Mouse (Mus musculus) hindbrain, embryonic 15.5 days (tissue): Measurements from ENCODE around the gene Sh3bgr. TPM values are rescaled to one million over a fixed set of nuclear protein-coding genes. Genes with fewer than 3 reads are reported as not detected.
A peak's percentile ranks its signal among the peaks of the same experiment; 100 is the strongest.

Experiments
- ATAC-seq: fragments of 200-750 bp; cut with Nextera tagmentation; 2 replicates; pipeline ENCODE4 v1.8.0; 2017; ENCODE audit warnings: low read depth, moderate number of reproducible peaks, moderate TSS enrichment; ENCODE audit not compliant: low FRiP score
- H3K27ac ChIP-seq: fragments of 300-500 bp; sonication (generic); replicated peaks from 2 replicates; pipeline ENCODE4 v1.5.1; 2015; ENCODE audit warnings: mild to moderate bottlenecking, inconsistent platforms
- H3K27me3 ChIP-seq: fragments of 300-500 bp; sonication (generic); 2 replicates; pipeline ENCODE4 v1.6.1; 2015; ENCODE audit warnings: control low read depth, inconsistent platforms
- H3K36me3 ChIP-seq: fragments of 300-500 bp; sonication (generic); 2 replicates; pipeline ENCODE4 v1.6.1; 2015; ENCODE audit warnings: control low read depth, inconsistent platforms
- H3K4me1 ChIP-seq: fragments of 300-500 bp; sonication (generic); replicated peaks from 2 replicates; pipeline ENCODE4 v1.6.1; 2015; ENCODE audit warnings: control low read depth, inconsistent platforms
- H3K4me2 ChIP-seq: fragments of 300-500 bp; sonication (generic); 2 replicates; pipeline ENCODE4 v1.6.1; 2015; ENCODE audit warnings: moderate library complexity, mild to moderate bottlenecking, inconsistent platforms
- H3K4me3 ChIP-seq: fragments of 300-500 bp; sonication (generic); 2 replicates; pipeline ENCODE4 v1.5.1; 2015; ENCODE audit warnings: mild to moderate bottlenecking, inconsistent platforms
- H3K9ac ChIP-seq: fragments of 300-500 bp; sonication (generic); 2 replicates; pipeline ENCODE4 v1.6.1; 2015; ENCODE audit warnings: inconsistent platforms
- H3K9me3 ChIP-seq: fragments of 300-500 bp; sonication (generic); 2 replicates; pipeline ENCODE4 v1.6.1; 2016; ENCODE audit warnings: control low read depth, inconsistent platforms
- WGBS: fragments of 180-500 bp; shearing (Covaris S2); methylation state at CpG from one replicate; pipeline ENCODE4 v1.1.7; 2015; 5-methylcytosine and 5-hydroxymethylcytosine counted together
- polyA plus RNA-seq: library from polyadenylated mRNA; unstranded; fragments of >200 nt; fragmentation: Nextera tagmentation; extraction: Ambion mirVana; gene quantifications from 2 replicates; pipeline ENCODE4 v1.2.1, GENCODE M21; 2015

Gene Sh3bgr
- polyA plus RNA-seq, 1 experiment from 2014 or later = 1.7 TPM

GRCm38 (mm10) chr16:96165723-96166264 is 34.5 kb upstream of the Sh3bgr start:
- H3K27me3 ChIP-seq = no peaks in the 10 kb centered on the region
- H3K36me3 ChIP-seq = 0 out of 2 replicates have a peak, but pooled peaks cover 4% of the 10 kb centered on the region
- WGBS = 72% methylated on average over 4 of the region's 4 CpGs
- H3K4me1 ChIP-seq = no peaks in the 10 kb centered on the region
- H3K27ac ChIP-seq = no peak overlapping the region
- H3K9me3 ChIP-seq = no peaks in the 10 kb centered on the region
- H3K4me3 ChIP-seq = no peak overlapping the region
- no peak for ATAC-seq
- no peak overlapping the region for H3K9ac ChIP-seq
- H3K4me2 ChIP-seq = no peak overlapping the region

DNA sequence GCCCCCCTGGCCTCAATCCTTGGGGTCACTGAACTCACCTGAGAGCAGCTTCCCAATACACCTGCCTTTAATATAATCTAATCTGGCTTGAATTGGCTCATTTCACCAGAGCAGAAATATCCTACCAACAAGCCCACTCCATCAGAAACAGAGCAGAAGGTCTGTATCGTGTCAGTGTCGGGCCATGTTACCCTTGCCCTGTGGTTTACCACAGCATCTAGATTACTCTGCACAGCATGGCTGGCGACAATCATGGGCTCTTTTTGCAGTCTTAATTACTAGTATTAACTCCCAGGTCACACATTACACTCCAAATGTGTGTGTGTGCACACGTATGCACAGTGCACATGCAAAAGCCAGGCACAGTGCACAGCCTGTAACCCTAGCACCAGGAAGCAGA is 31.4 kb upstream of the Sh3bgr start:
- H3K9ac ChIP-seq = no peak overlapping the region
- H3K9me3 ChIP-seq = no peaks in the 10 kb centered on the region
- H3K36me3 ChIP-seq = 0 out of 2 replicates have a peak, but pooled peaks cover 4% of the 10 kb centered on the region
- no peaks in the 10 kb centered on the region for H3K4me1 ChIP-seq
- no peak for ATAC-seq
- no peak overlapping the region for H3K27ac ChIP-seq
- no peaks in the 10 kb centered on the region for H3K27me3 ChIP-seq
- no peak overlapping the region for H3K4me3 ChIP-seq
- WGBS = 89% methylated on average over 4 of the region's 4 CpGs
- no peak overlapping the region for H3K4me2 ChIP-seq

GRCm38 (mm10) chr16:96173648-96174047 is 26.6 kb upstream of the Sh3bgr start:
- 75% methylated on average over 8 of the region's 8 CpGs for WGBS
- ATAC-seq = no peak
- Histone ChIP-seq H3K4me3 (no peak overlapping the region), H3K27me3 (no peaks in the 10 kb centered on the region), H3K36me3 (no peaks in the 10 kb centered on the region), H3K4me2 (no peak overlapping the region), H3K9ac (no peak overlapping the region), H3K4me1 (no peaks in the 10 kb centered on the region), H3K27ac (no peak overlapping the region), H3K9me3 (no peaks in the 10 kb centered on the region)

DNA sequence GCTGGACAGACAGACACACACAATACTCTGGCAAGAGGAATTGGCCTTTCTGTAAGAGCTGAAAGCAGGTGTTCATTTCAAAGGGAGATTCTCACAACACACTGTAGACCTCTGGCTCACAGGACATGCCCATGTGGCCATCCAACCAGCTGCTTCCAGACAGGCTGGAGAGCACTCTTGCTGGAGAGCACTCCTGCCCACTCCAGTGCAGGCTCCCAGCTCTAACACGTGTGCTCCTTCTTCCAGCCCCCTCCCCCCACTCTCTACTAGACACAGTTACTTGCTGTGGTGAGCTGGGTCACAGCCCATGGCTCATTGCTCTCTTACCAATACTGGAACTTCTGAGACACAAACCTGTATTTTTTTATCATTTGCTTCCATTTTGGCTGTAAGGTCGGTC is 24.9 kb upstream of the Sh3bgr start:
- H3K4me1 ChIP-seq = no peaks in the 10 kb centered on the region
- ATAC-seq = 0 out of 2 replicates have a peak, but pooled peaks have one; percentile 30
- WGBS = 39% methylated on average over 2 of the region's 2 CpGs
- H3K4me2 ChIP-seq = no peak overlapping the region
- H3K27me3 ChIP-seq = no peaks in the 10 kb centered on the region
- H3K4me3 ChIP-seq = no peak overlapping the region
- no peak overlapping the region for H3K9ac ChIP-seq
- H3K27ac ChIP-seq = no peak overlapping the region
- H3K9me3 ChIP-seq = no peaks in the 10 kb centered on the region
- no peaks in the 10 kb centered on the region for H3K36me3 ChIP-seq

- no peak for ATAC-seq
- no peak overlapping the region for H3K27ac ChIP-seq
- no peaks in the 10 kb centered on the region for H3K9me3 ChIP-seq
These were observed 21.1 kb upstream of the Sh3bgr start for GRCm38 (mm10) chr16:96179156-96179555.

GRCm38 (mm10) chr16:96187619-96188018 is 12.6 kb upstream of the Sh3bgr start:
- WGBS = 83% methylated on average over 5 of the region's 5 CpGs
- H3K27me3 ChIP-seq = no peaks in the 10 kb centered on the region
- H3K27ac ChIP-seq = no peak overlapping the region
- H3K36me3 ChIP-seq = no peaks in the 10 kb centered on the region
- no peaks in the 10 kb centered on the region for H3K9me3 ChIP-seq
- no peak overlapping the region for H3K4me2 ChIP-seq
- no peak for ATAC-seq
- H3K9ac ChIP-seq = no peak overlapping the region
- H3K4me1 ChIP-seq = peaks cover 10% of the 10 kb centered on the region
- no peak overlapping the region for H3K4me3 ChIP-seq

More at GRCm38 (mm10) chr16:96179156-96179555, 21.1 kb upstream of the Sh3bgr start:
- Histone ChIP-seq H3K27me3 (no peaks in the 10 kb centered on the region), H3K4me1 (no peaks in the 10 kb centered on the region), H3K4me3 (no peak overlapping the region), H3K9ac (no peak overlapping the region), H3K4me2 (no peak overlapping the region), H3K36me3 (no peaks in the 10 kb centered on the region)

DNA sequence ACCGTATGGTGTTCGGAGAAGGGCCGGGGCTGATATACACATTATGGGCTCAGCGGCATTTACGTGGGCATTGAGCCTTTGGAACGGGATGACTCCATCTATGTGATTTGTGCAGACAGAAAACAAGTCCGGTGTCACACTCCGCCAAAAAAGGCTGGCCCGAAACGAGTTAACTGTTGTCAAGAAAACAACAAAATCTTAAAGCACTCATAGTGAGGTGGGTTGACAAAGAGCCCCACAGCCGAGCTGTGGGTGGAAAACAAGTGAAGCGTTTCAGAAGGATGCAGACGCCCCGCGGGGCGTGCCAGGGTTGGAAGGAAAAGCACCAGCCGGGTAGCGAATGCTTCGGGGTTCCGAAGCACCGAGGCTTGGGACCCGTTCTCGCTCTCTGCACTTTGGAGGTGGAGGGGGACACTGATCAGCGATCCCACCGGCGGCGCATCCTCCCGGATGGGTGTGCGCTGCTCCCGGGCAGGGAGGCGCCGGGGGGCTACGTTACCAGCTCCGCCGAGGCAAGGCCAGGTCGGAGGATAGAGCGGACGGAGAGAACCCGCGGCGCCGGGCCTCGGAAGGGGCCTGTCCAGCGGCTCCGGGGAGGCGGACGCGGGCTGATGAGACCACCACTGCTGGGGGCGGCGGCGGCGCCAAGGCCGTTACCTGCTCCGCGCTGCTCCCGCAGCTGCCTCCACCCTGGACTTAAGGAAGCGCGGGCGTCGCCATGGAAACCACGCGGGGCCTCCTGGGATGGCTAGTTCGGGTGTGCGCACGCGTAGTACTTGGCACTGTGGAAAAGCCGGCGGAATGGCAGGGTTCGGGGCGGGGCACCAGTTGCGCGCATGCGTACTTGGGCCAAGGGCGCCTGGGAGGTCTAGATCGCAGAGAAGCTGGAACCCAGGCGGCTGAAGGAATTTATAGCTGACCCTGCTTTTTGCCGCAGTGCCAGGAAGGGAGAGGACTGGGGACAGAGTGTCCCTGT is 8.4 kb upstream of the Sh3bgr start, which contains the start of gene Lca5l:
Gene Lca5l (minus strand): TSS at position 741 of the 976 bp plus-strand sequence.
- Histone ChIP-seq H3K27ac (peak within 1 kb of the TSS; percentile 86), H3K4me3 (peak within 1 kb of the TSS; percentile 83), H3K4me1 (peaks cover 12% of the 10 kb centered on the region), H3K4me2 (peak within 1 kb of the TSS; percentile 65), H3K27me3 (no peaks in the 10 kb centered on the region), H3K36me3 (no peaks in the 10 kb centered on the region), H3K9ac (peak within 1 kb of the TSS; percentile 88), H3K9me3 (no peaks in the 10 kb centered on the region)
- peak; percentile 98 for ATAC-seq
- under 1% methylated on average over 77 of the region's 77 CpGs for WGBS

DNA sequence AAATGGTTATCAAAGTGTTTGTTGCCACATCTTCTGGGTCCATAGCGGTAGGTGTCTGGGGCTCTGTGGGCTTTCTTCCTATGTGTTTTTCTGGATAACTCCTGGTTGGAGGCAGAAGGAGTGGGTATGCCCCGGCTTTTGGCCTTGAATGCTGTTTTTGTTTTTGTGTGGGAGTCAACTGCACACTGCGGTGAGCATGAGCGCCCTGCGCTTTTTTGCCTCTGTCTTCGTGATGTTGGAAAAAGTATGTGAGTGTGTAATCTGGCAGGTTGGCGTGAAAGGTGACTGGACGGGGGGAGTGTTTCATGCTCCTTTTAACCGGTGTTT is 415 bp downstream of the Sh3bgr start:
- H3K9me3 ChIP-seq = no peaks in the 10 kb centered on the region
- H3K4me2 ChIP-seq = peak overlapping the region; percentile 49
- H3K27me3 ChIP-seq = no peaks in the 10 kb centered on the region
- ATAC-seq = no peak
- no peak overlapping the region for H3K27ac ChIP-seq
- H3K9ac ChIP-seq = no peak overlapping the region
- H3K36me3 ChIP-seq = no peaks in the 10 kb centered on the region
- peaks cover 12% of the 10 kb centered on the region; the same call in 1 of the 2 replicates for H3K4me1 ChIP-seq
- 37% methylated on average over 9 of the region's 9 CpGs for WGBS
- H3K4me3 ChIP-seq = peak overlapping the region; percentile 15

- Histone ChIP-seq H3K4me1 (peaks cover 12% of the 10 kb centered on the region; the same call in 1 of the 2 replicates), H3K36me3 (no peaks in the 10 kb centered on the region), H3K27ac (no peak overlapping the region), H3K4me3 (no peak overlapping the region), H3K27me3 (no peaks in the 10 kb centered on the region), H3K9me3 (no peaks in the 10 kb centered on the region), H3K9ac (no peak overlapping the region), H3K4me2 (no peak overlapping the region)
- ATAC-seq = no peak
- 86% methylated on average over 11 of the region's 11 CpGs for WGBS
These were observed 1.4 kb downstream of the Sh3bgr start for GRCm38 (mm10) chr16:96201485-96202232.

DNA sequence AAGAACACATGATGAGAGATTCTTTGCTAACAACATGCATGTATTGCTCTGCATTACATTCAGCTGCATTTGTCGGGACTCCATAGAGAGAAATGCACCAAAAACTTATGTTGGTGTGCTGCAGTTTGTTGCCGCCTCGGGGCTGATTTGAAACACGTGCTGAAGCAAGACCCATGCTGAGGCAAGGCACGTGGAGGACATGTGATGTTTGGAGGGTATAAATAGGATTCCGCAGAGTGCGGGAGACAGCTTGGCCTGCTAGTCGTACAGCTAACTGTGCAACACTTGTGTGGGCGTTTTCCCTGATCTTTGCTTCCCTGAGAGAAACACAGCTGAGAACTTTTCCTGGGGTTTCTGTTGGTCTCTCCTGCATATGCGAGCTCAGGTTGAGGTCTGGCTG is 9.5 kb downstream of the Sh3bgr start:
- no peak overlapping the region for H3K4me2 ChIP-seq
- H3K4me1 ChIP-seq = no peaks in the 10 kb centered on the region
- H3K36me3 ChIP-seq = no peaks in the 10 kb centered on the region
- no peak overlapping the region for H3K4me3 ChIP-seq
- no peak for ATAC-seq
- no peak overlapping the region for H3K27ac ChIP-seq
- H3K9me3 ChIP-seq = no peaks in the 10 kb centered on the region
- H3K27me3 ChIP-seq = no peaks in the 10 kb centered on the region
- WGBS = 78% methylated on average over 10 of the region's 10 CpGs
- H3K9ac ChIP-seq = no peak overlapping the region

- Histone ChIP-seq H3K27ac (no peak overlapping the region), H3K9ac (no peak overlapping the region), H3K4me1 (no peaks in the 10 kb centered on the region), H3K4me3 (no peak overlapping the region), H3K4me2 (no peak overlapping the region), H3K9me3 (no peaks in the 10 kb centered on the region), H3K36me3 (no peaks in the 10 kb centered on the region), H3K27me3 (no peaks in the 10 kb centered on the region)
- no peak for ATAC-seq
- 90% methylated on average over 7 of the region's 7 CpGs for WGBS
These were observed 10.6 kb downstream of the Sh3bgr start for GRCm38 (mm10) chr16:96210856-96211255.

- no peak overlapping the region for H3K9ac ChIP-seq
- no peak overlapping the region for H3K27ac ChIP-seq
- 96% methylated on average over 4 of the region's 4 CpGs for WGBS
- H3K27me3 ChIP-seq = no peaks in the 10 kb centered on the region
- no peak overlapping the region for H3K4me3 ChIP-seq
- no peaks in the 10 kb centered on the region for H3K36me3 ChIP-seq
- no peaks in the 10 kb centered on the region for H3K4me1 ChIP-seq
- no peak overlapping the region for H3K4me2 ChIP-seq
- no peaks in the 10 kb centered on the region for H3K9me3 ChIP-seq
- ATAC-seq = no peak
These were observed 12.8 kb downstream of the Sh3bgr start for GRCm38 (mm10) chr16:96213027-96213426.
